In genomic region chr2:56025059-56025458, GRCm38 (mm10) we compare ENCODE assay signal across 8 mouse cellular contexts.
DNase-seq lines count a peak whose midpoint lies in the region; ATAC-seq lines count a peak whose summit lies in the region.

No protein-coding gene starts in this region.

- H3K27ac ChIP-seq in neural tube, embryonic 11.5 days (ENCODE audit: low read depth, low read length): no peak overlapping the region

- no peak overlapping the region for H3K4me2 ChIP-seq in neural tube, embryonic 11.5 days (ENCODE audit: low read depth)

- H3K27me3 ChIP-seq in neural tube, embryonic 11.5 days (ENCODE audit: control insufficient read depth, insufficient read depth, low read length): no peaks in the 10 kb centered on the region

- no peaks in the 10 kb centered on the region for H3K9me3 ChIP-seq in neural tube, embryonic 11.5 days (ENCODE audit: control insufficient read depth, low read length)

- peak; percentile 77; the same call in 1 of the 2 replicates for ATAC-seq in neural tube, embryonic 11.5 days (ENCODE audit: insufficient read depth, low FRiP score, low TSS enrichment)

- H3K36me3 ChIP-seq in neural tube, embryonic 11.5 days (ENCODE audit: control insufficient read depth, insufficient read depth, low read length): no peaks in the 10 kb centered on the region

- peak; percentile 2 for DNase-seq in left cerebral cortex, adult 11 months (ENCODE audit: low spot score)
- no peak for DNase-seq in left cerebral cortex, adult 8-10 months (ENCODE audit: low spot score in 2 of 2)
- DNase-seq in R1 (ENCODE audit: low read depth, low spot score): peak; percentile 48
- peak; percentile 5 for DNase-seq in fibroblast of lung, adult 2 months (ENCODE audit: low read depth)
- DNase-seq in kidney, postnatal 4 days: peak; percentile 7 to 10
- DNase-seq in neural tube, embryonic 11.5 days (ENCODE audit: low spot score): peak; percentile 44
- no peak for DNase-seq in urinary bladder, postnatal 4 days (ENCODE audit: low spot score in 2 of 2)
- no peak for DNase-seq in ovary, adult 18-20 months (ENCODE audit: low spot score)

- H3K4me1 ChIP-seq in neural tube, embryonic 11.5 days (ENCODE audit: control insufficient read depth, insufficient read depth, low read length): no peaks in the 10 kb centered on the region

- no peak overlapping the region for H3K4me3 ChIP-seq in neural tube, embryonic 11.5 days (ENCODE audit: low read depth, low read length)

- no peak overlapping the region for H3K9ac ChIP-seq in neural tube, embryonic 11.5 days (ENCODE audit: low read length)

- 7% methylated on average over 5 of the region's 5 CpGs for WGBS in neural tube, embryonic 11.5 days

Comparison
In these comparisons a context has a peak if more than half of its experiments do, and no peak if none do; other contexts are left out.
1. DNase-seq: peak in left cerebral cortex, adult 11 months (single experiment), R1 (single experiment), fibroblast of lung, adult 2 months (single experiment), kidney, postnatal 4 days (2 of 2) and neural tube, embryonic 11.5 days (single experiment); none in left cerebral cortex, adult 8-10 months (0 of 2), urinary bladder, postnatal 4 days (0 of 2) and ovary, adult 18-20 months (single experiment).